Mouse (Mus musculus) heart, postnatal 0 days (tissue): ENCODE measurements at regions not wholly inside any gene's neighbourhood (a gene's known extent, or its start where the extent isn't known, plus 50 kb on each side); places are given as distances from the start of the nearest gene placed in this dataset.

Source experiments
- ATAC-seq: fragments of 200-750 bp; cut with Nextera tagmentation; 2 replicates; pipeline ENCODE4 v1.8.0; 2017; ENCODE audit warnings: low read depth, moderate number of reproducible peaks, moderate library complexity; ENCODE audit not compliant: insufficient read depth
- DNase-seq: peaks from one replicate; pipeline ENCODE4 v3.0.0-alpha.2; 2016; ENCODE audit warnings: low spot score
- H3K27ac ChIP-seq: fragments of 300-500 bp; sonication (generic); 2 replicates; pipeline ENCODE4 v1.5.1; 2014; ENCODE audit warnings: low read depth, mild to moderate bottlenecking
- H3K27me3 ChIP-seq: fragments of 300-500 bp; sonication (generic); 2 replicates; pipeline ENCODE4 v1.6.1; 2014; ENCODE audit warnings: low read length, mixed read lengths; ENCODE audit not compliant: control insufficient read depth, insufficient read depth
- H3K36me3 ChIP-seq: fragments of 300-500 bp; sonication (generic); replicated peaks from 2 replicates; pipeline ENCODE4 v1.6.1; 2014; ENCODE audit warnings: low read length, mixed read lengths; ENCODE audit not compliant: control insufficient read depth, insufficient read depth
- H3K4me1 ChIP-seq: fragments of 300-500 bp; sonication (generic); 2 replicates; pipeline ENCODE4 v1.6.1; 2014; ENCODE audit warnings: antibody characterized with exemption; ENCODE audit not compliant: control insufficient read depth, insufficient read depth
- H3K4me2 ChIP-seq: fragments of 300-500 bp; sonication (generic); 2 replicates; pipeline ENCODE4 v1.6.1; 2014; ENCODE audit warnings: low read depth, mild to moderate bottlenecking, low read length, moderate library complexity
- H3K4me3 ChIP-seq: fragments of 300-500 bp; sonication (generic); 2 replicates; pipeline ENCODE4 v1.5.1; 2014; ENCODE audit warnings: low read depth, low read length
- H3K9ac ChIP-seq: fragments of 300-500 bp; sonication (generic); replicated peaks from 2 replicates; pipeline ENCODE4 v1.6.1; 2014; ENCODE audit warnings: low read depth, low read length, mixed read lengths
- H3K9me3 ChIP-seq: fragments of 300-500 bp; sonication (generic); replicated peaks from 2 replicates; pipeline ENCODE4 v1.6.1; 2016; ENCODE audit warnings: low read length; ENCODE audit not compliant: control insufficient read depth
- CTCF ChIP-seq: IDR thresholded peaks from 2 replicates; pipeline ENCODE4 v1.5.1; 2016; ENCODE audit warnings: antibody characterized with exemption, control low read depth, low read depth
- EP300 ChIP-seq: IDR thresholded peaks from 2 replicates; pipeline ENCODE4 v1.6.1; 2016; ENCODE audit warnings: antibody characterized with exemption, low read depth
- WGBS: fragments of 180-500 bp; shearing (Covaris S2); extraction: QIAGEN DNeasy Blood & Tissue Kit; methylation state at CpG from one replicate; pipeline ENCODE4 v1.1.7; 2014; 5-methylcytosine and 5-hydroxymethylcytosine counted together

GRCm38 (mm10) chr13:101846016-101846415, 78.0 kb upstream of the Pik3r1 start:
- TF ChIP-seq CTCF (no peak), EP300 (no peak)
- no peak for DNase-seq
- Histone ChIP-seq H3K4me2 (no peak overlapping the region), H3K9ac (no peak overlapping the region), H3K4me3 (no peak overlapping the region), H3K27ac (no peak overlapping the region), H3K36me3 (no peaks in the 10 kb centered on the region), H3K4me1 (no peaks in the 10 kb centered on the region), H3K27me3 (no peaks in the 10 kb centered on the region), H3K9me3 (no peaks in the 10 kb centered on the region)
- no peak for ATAC-seq
- 71% methylated on average over 3 of the region's 3 CpGs for WGBS

GRCm38 (mm10) chr13:101847879-101848600, 80.0 kb upstream of the Pik3r1 start:
- whole genome bisulfite sequencing, result 70% methylated on average over 12 of the region's 12 CpGs
- Histone ChIP-seq H3K36me3 (no peaks in the 10 kb centered on the region), H3K4me2 (no peak overlapping the region), H3K27ac (no peak overlapping the region), H3K4me1 (no peaks in the 10 kb centered on the region), H3K4me3 (no peak overlapping the region), H3K27me3 (no peaks in the 10 kb centered on the region), H3K9ac (no peak overlapping the region), H3K9me3 (no peaks in the 10 kb centered on the region)
- TF ChIP-seq CTCF, result no peak
- no peak for TF ChIP-seq EP300
- ATAC-seq (no peak), DNase-seq (no peak)

- Histone ChIP-seq H3K27ac (no peak overlapping the region), H3K4me2 (no peak overlapping the region), H3K4me3 (no peak overlapping the region), H3K9ac (no peak overlapping the region), H3K27me3 (no peaks in the 10 kb centered on the region), H3K4me1 (no peaks in the 10 kb centered on the region), H3K36me3 (no peaks in the 10 kb centered on the region), H3K9me3 (no peaks in the 10 kb centered on the region)
- TF ChIP-seq CTCF, result no peak
- TF ChIP-seq EP300, result no peak
- 82% methylated on average over 2 of the region's 2 CpGs for WGBS
- DNase-seq (no peak), ATAC-seq (no peak)
These were observed 80.7 kb upstream of the Pik3r1 start for GRCm38 (mm10) chr13:101848601-101849147.

GRCm38 (mm10) chr13:101849416-101849815, 81.4 kb upstream of the Pik3r1 start:
- no peak overlapping the region for H3K27ac ChIP-seq
- H3K4me1 ChIP-seq, result no peaks in the 10 kb centered on the region
- no peak for TF ChIP-seq CTCF
- no peak for TF ChIP-seq EP300
- no peak for DNase-seq
- H3K9me3 ChIP-seq, result no peaks in the 10 kb centered on the region
- no peak overlapping the region for H3K4me3 ChIP-seq
- ATAC-seq, result no peak
- H3K27me3 ChIP-seq, result no peaks in the 10 kb centered on the region
- 83% methylated on average over 6 of the region's 6 CpGs for WGBS
- no peak overlapping the region for H3K4me2 ChIP-seq
- no peaks in the 10 kb centered on the region for H3K36me3 ChIP-seq
- no peak overlapping the region for H3K9ac ChIP-seq

GRCm38 (mm10) chr13:101851329-101851728, 83.3 kb upstream of the Pik3r1 start:
- no peak overlapping the region for H3K9ac ChIP-seq
- no peak overlapping the region for H3K4me3 ChIP-seq
- H3K4me1 ChIP-seq, result no peaks in the 10 kb centered on the region
- DNase-seq (no peak), ATAC-seq (no peak)
- no peaks in the 10 kb centered on the region for H3K27me3 ChIP-seq
- H3K4me2 ChIP-seq, result no peak overlapping the region
- 48% methylated on average over 6 of the region's 6 CpGs for WGBS
- TF ChIP-seq EP300 (no peak), CTCF (no peak)
- H3K9me3 ChIP-seq, result no peaks in the 10 kb centered on the region
- no peak overlapping the region for H3K27ac ChIP-seq
- no peaks in the 10 kb centered on the region for H3K36me3 ChIP-seq

- Histone ChIP-seq H3K9ac (no peak overlapping the region), H3K4me2 (no peak overlapping the region), H3K4me1 (no peaks in the 10 kb centered on the region), H3K4me3 (no peak overlapping the region), H3K27me3 (no peaks in the 10 kb centered on the region), H3K27ac (no peak overlapping the region), H3K9me3 (no peaks in the 10 kb centered on the region), H3K36me3 (no peaks in the 10 kb centered on the region)
- WGBS, result 86% methylated on average over 5 of the region's 5 CpGs
- ATAC-seq (no peak), DNase-seq (no peak)
- no peak for TF ChIP-seq EP300
- TF ChIP-seq CTCF, result no peak
These were observed 84.9 kb upstream of the Pik3r1 start for GRCm38 (mm10) chr13:101852960-101853359.
